In the genomic region with DNA sequence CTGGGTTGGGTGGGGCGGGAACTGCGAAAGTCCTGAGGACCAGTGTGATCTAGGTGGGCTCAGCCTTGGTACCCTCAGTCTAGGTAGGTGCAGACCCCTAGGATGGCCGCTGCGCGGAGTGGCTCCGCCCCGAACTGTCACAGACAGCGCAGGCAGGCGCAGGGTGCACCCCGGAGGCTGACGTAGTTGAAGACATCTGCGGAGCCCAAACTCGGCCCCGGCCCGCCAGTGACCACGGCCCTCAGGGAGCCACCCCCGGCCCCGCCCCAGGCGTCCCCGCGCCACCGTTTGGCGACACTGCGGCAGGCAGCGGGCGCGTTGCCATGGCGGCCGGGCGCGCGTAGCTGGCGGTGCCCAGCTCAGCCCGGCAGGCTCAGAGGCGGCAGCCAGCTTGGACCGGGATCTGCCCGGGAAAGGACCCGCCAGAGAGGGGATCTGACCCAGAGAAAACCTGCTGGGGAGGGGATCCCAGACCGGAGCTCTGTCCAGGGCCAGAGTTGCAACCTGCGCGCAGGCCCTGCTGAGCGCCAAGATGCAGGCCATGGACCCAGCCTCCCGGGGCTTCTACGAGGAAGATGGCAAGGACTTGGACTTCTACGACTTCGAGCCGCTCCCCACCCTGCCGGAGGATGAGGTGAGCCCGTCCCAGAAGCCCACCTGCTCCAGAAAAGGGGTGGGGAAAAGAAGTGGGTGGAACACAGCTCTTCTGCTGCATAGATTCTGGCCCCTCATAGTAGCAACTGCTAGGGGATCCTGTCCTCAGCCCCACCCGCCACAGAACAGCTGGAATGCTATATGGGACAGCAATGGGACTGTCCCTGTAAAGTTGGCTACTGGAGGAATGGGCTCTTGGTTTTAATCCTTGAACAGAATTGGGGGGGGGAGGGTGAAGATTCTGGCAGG, we compare ENCODE assay signal across 8 mouse cellular contexts. TPM values are rescaled to one million over a fixed set of nuclear protein-coding genes. Genes with fewer than 3 reads are reported as not detected.
DNase-seq lines count a peak whose midpoint lies in the region; ATAC-seq and TF ChIP-seq lines count a peak whose summit lies in the region.

A gene (plus strand): TSS at position 42 of the 903 bp plus-strand sequence.

- H3K36me3 ChIP-seq in forebrain, embryonic 13.5 days (ENCODE audit: poor library complexity, severe bottlenecking) = no peaks in the 10 kb centered on the region
- H3K36me3 ChIP-seq in hindbrain, embryonic 15.5 days = no peaks in the 10 kb centered on the region
- H3K36me3 ChIP-seq in limb, embryonic 11.5 days (ENCODE audit: control insufficient read depth, insufficient read depth, low read length) = no peaks in the 10 kb centered on the region

- intact Hi-C loops in gastrocnemius, postnatal 36 days (cut with DNase I) = no loop called here

- 2% methylated on average over 48 of the region's 50 CpGs for WGBS in forebrain, embryonic 13.5 days
- WGBS in hindbrain, embryonic 15.5 days = under 1% methylated on average over 50 of the region's 50 CpGs
- WGBS in limb, embryonic 11.5 days = under 1% methylated on average over 50 of the region's 50 CpGs
- 1% methylated on average over 50 of the region's 50 CpGs for WGBS in olfactory bulb, adult 2 months

- DNase-seq in gastrocnemius, postnatal 4 days (ENCODE audit: low spot score in 2 of 2) = peak; percentile 38 to 53
- DNase-seq in gastrocnemius, postnatal 36 days = no peak
- DNase-seq in brain, embryonic 14.5 days (ENCODE audit: low read depth) = peak; percentile 65
- DNase-seq in limb, embryonic 11.5 days (ENCODE audit: low spot score) = peak; percentile 37
- DNase-seq in thymus, postnatal 25 days = no peak

- peak; percentile 80 for ATAC-seq in forebrain, embryonic 13.5 days
- peak; percentile 86 for ATAC-seq in hindbrain, embryonic 15.5 days (ENCODE audit: low FRiP score, low read depth)
- 0 out of 2 replicates have a peak, but pooled peaks have one; percentile 18 for ATAC-seq in limb, embryonic 11.5 days (ENCODE audit: insufficient number of reproducible peaks, low FRiP score, low TSS enrichment, low read depth)

- H3K9me3 ChIP-seq in forebrain, embryonic 13.5 days (replicated peaks) = no peaks in the 10 kb centered on the region
- H3K9me3 ChIP-seq in hindbrain, embryonic 15.5 days = no peaks in the 10 kb centered on the region
- no peaks in the 10 kb centered on the region for H3K9me3 ChIP-seq in limb, embryonic 11.5 days (ENCODE audit: control insufficient read depth, low read length)

- TF ChIP-seq POLR2A in brain, embryonic 14.5 days (IDR thresholded peaks at IDR 0.05; ENCODE audit: borderline replicate concordance, extremely low read depth, insufficient read depth, insufficient read length, poor library complexity, severe bottlenecking) = no peak
- peak; percentile 16; the same call in 1 of the 2 replicates for TF ChIP-seq POLR2A in olfactory bulb, adult 2 months (IDR thresholded peaks at IDR 0.05; ENCODE audit: insufficient read depth, low read depth, low read length)

- peak within 1 kb of the TSS; percentile 54 for H3K4me3 ChIP-seq in forebrain, embryonic 13.5 days
- H3K4me3 ChIP-seq in hindbrain, embryonic 15.5 days = peak within 1 kb of the TSS; percentile 55
- H3K4me3 ChIP-seq in limb, embryonic 11.5 days (ENCODE audit: low read depth, low read length) = peak within 1 kb of the TSS; percentile 41
- peak within 1 kb of the TSS; percentile 56 for H3K4me3 ChIP-seq in olfactory bulb, adult 2 months (ENCODE audit: insufficient read depth, low read depth, low read length)

- H3K9ac ChIP-seq in forebrain, embryonic 13.5 days = peak within 1 kb of the TSS; percentile 65
- peak within 1 kb of the TSS; percentile 61 for H3K9ac ChIP-seq in hindbrain, embryonic 15.5 days
- H3K9ac ChIP-seq in limb, embryonic 11.5 days (ENCODE audit: low read length) = peak within 1 kb of the TSS; percentile 32; the same call in 1 of the 2 replicates

- H3K27ac ChIP-seq in forebrain, embryonic 13.5 days = no peak within 1 kb of the TSS
- peak within 1 kb of the TSS; percentile 3; the same call in 1 of the 2 replicates for H3K27ac ChIP-seq in hindbrain, embryonic 15.5 days (replicated peaks)
- no peak within 1 kb of the TSS for H3K27ac ChIP-seq in limb, embryonic 11.5 days (replicated peaks; ENCODE audit: low read depth, low read length)
- no peak within 1 kb of the TSS for H3K27ac ChIP-seq in olfactory bulb, adult 2 months (ENCODE audit: insufficient read depth, low read depth, low read length)

- H3K27me3 ChIP-seq in forebrain, embryonic 13.5 days = peaks cover 42% of the 10 kb centered on the region
- H3K27me3 ChIP-seq in hindbrain, embryonic 15.5 days = peaks cover 9% of the 10 kb centered on the region; the same call in 1 of the 2 replicates
- peaks cover 35% of the 10 kb centered on the region for H3K27me3 ChIP-seq in limb, embryonic 11.5 days (ENCODE audit: control insufficient read depth, insufficient read depth, low read length)

- H3K4me2 ChIP-seq in forebrain, embryonic 13.5 days = peak within 1 kb of the TSS; percentile 93
- peak within 1 kb of the TSS; percentile 74 for H3K4me2 ChIP-seq in hindbrain, embryonic 15.5 days
- H3K4me2 ChIP-seq in limb, embryonic 11.5 days (ENCODE audit: low read depth, severe bottlenecking) = peak within 1 kb of the TSS; percentile 86

- no peak for TF ChIP-seq CTCF in brain, embryonic 14.5 days (IDR thresholded peaks at IDR 0.05; ENCODE audit: borderline replicate concordance, extremely low read depth, insufficient read depth, insufficient read length)
- no peak for TF ChIP-seq CTCF in olfactory bulb, adult 2 months (IDR thresholded peaks at IDR 0.05; ENCODE audit: insufficient read depth, low read depth, low read length)

- H3K4me1 ChIP-seq in forebrain, embryonic 13.5 days = peaks cover 13% of the 10 kb centered on the region; the same call in 1 of the 2 replicates
- peaks cover 23% of the 10 kb centered on the region for H3K4me1 ChIP-seq in hindbrain, embryonic 15.5 days (replicated peaks)
- H3K4me1 ChIP-seq in limb, embryonic 11.5 days (ENCODE audit: control insufficient read depth, insufficient read depth, low read length) = no peaks in the 10 kb centered on the region; the same call in 1 of the 2 replicates
- peaks cover 10% of the 10 kb centered on the region; the same call in 1 of the 2 replicates for H3K4me1 ChIP-seq in olfactory bulb, adult 2 months (ENCODE audit: control insufficient read depth, insufficient read depth, low read length)

RNA-seq across cellular contexts. Expression of the gene that starts here (rescaled TPM):
- 1 to 10 TPM in 1 of 2 experiments, under 1 TPM in 1; 0.91 to 1.0 TPM for total RNA-seq in gastrocnemius, postnatal 4 days (2021)
- not detected for total RNA-seq in gastrocnemius, postnatal 36 days (2021)
- polyA plus RNA-seq in brain, embryonic 14.5 days (2012; rRNA removed) = 17.0 and 33.3 TPM in 2 replicates
- 2.1 and 3.1 TPM in 2 replicates for polyA plus RNA-seq in forebrain, embryonic 13.5 days (2015; fragmentation: Nextera tagmentation; extraction: Ambion mirVana)
- 14.6 and 18.1 TPM in 2 replicates for polyA plus RNA-seq in hindbrain, embryonic 15.5 days (2015; fragmentation: Nextera tagmentation; extraction: Ambion mirVana)
- 0.06 TPM in 1 of 2 replicates, not detected in the other for polyA plus RNA-seq in limb, embryonic 11.5 days (2014; fragmentation: Nextera tagmentation; extraction: Ambion mirVana)
- not detected in 2 replicates for polyA plus RNA-seq in olfactory bulb, adult 2 months (2012; ENCODE audit: insufficient read depth, insufficient read length, low replicate concordance, missing spikeins)

Comparison
In these comparisons a context has a peak if more than half of its experiments do, and no peak if none do; other contexts are left out.
1. DNase-seq: peak in gastrocnemius, postnatal 4 days (2 of 2) and brain, embryonic 14.5 days (single experiment); none in gastrocnemius, postnatal 36 days (0 of 2) and thymus, postnatal 25 days (single experiment).
2. Peak in DNase-seq, ATAC-seq, H3K4me3 ChIP-seq, H3K9ac ChIP-seq and H3K4me2 ChIP-seq in limb, embryonic 11.5 days; RNA of the gene not detected or under 1 TPM.
3. ATAC-seq: peak in every context shown above with its lines; median percentile 86 in hindbrain, embryonic 15.5 days; 80 in forebrain, embryonic 13.5 days; 18 in limb, embryonic 11.5 days.
4. Peak in every context shown above with its lines, with median percentiles within 50 percentile points of each other: H3K4me2 ChIP-seq, H3K4me3 ChIP-seq and H3K9ac ChIP-seq.